Mouse (Mus musculus) E14TG2a.4 (cell line): ENCODE measurements around the gene Cacna1h.

Source experiments
- CTCF ChIP-seq: conservative IDR thresholded peaks from 2 replicates; pipeline ENCODE4 v1.5.1; 2014; ENCODE audit warnings: low read length
- NANOG ChIP-seq: IDR thresholded peaks from 2 replicates; pipeline ENCODE4 v1.6.1; 2014; ENCODE audit warnings: borderline replicate concordance, low read length, mixed read lengths

- TF ChIP-seq CTCF (no peak), NANOG (no peak)
Observed at GRCm38 (mm10) chr17:25430534-25430933, 3.0 kb downstream of the Cacna1h start.
